Mouse (Mus musculus) midbrain, embryonic 12.5 days (tissue): Measurements from ENCODE around the gene AW549877. TPM values are rescaled to one million over a fixed set of nuclear protein-coding genes. Genes with fewer than 3 reads are reported as not detected.

Source experiments
- ATAC-seq: fragments of 200-750 bp; cut with Nextera tagmentation; 2 replicates; pipeline ENCODE4 v1.8.0; 2017; ENCODE audit warnings: low read depth, moderate TSS enrichment, moderate library complexity; ENCODE audit not compliant: low FRiP score
- H3K27ac ChIP-seq: fragments of 300-500 bp; sonication (generic); replicated peaks from 2 replicates; pipeline ENCODE4 v1.5.1; 2016; ENCODE audit warnings: mild to moderate bottlenecking
- H3K27me3 ChIP-seq: fragments of 300-500 bp; sonication (generic); 2 replicates; pipeline ENCODE4 v1.6.1; 2016; ENCODE audit warnings: mild to moderate bottlenecking
- H3K36me3 ChIP-seq: fragments of 300-500 bp; sonication (generic); 2 replicates; pipeline ENCODE4 v1.6.1; 2016
- H3K4me1 ChIP-seq: fragments of 300-500 bp; sonication (generic); 2 replicates; pipeline ENCODE4 v1.6.1; 2016
- H3K4me2 ChIP-seq: fragments of 300-500 bp; sonication (generic); replicated peaks from 2 replicates; pipeline ENCODE4 v1.6.1; 2016; ENCODE audit warnings: mild to moderate bottlenecking, moderate library complexity
- H3K4me3 ChIP-seq: fragments of 300-500 bp; sonication (generic); 2 replicates; pipeline ENCODE4 v1.5.1; 2016; ENCODE audit warnings: mild to moderate bottlenecking
- H3K9ac ChIP-seq: fragments of 300-500 bp; sonication (generic); replicated peaks from 2 replicates; pipeline ENCODE4 v1.6.1; 2016; ENCODE audit warnings: mild to moderate bottlenecking, moderate library complexity
- H3K9me3 ChIP-seq: fragments of 300-500 bp; sonication (generic); 2 replicates; pipeline ENCODE4 v1.6.1; 2016; ENCODE audit warnings: mild to moderate bottlenecking
- WGBS: fragments of 180-500 bp; shearing (Covaris S2); methylation state at CpG from one replicate; pipeline ENCODE4 v1.1.7; 2016; 5-methylcytosine and 5-hydroxymethylcytosine counted together
- polyA plus RNA-seq: library from polyadenylated mRNA; unstranded; fragments of >200 nt; fragmentation: Nextera tagmentation; extraction: Ambion mirVana; gene quantifications from 2 replicates; pipeline ENCODE4 v1.2.1, GENCODE M21; 2016

Gene AW549877
- polyA plus RNA-seq, 1 experiment from 2014 or later: 60.1 TPM

- no peak overlapping the region for H3K4me2 ChIP-seq
- no peaks in the 10 kb centered on the region for H3K36me3 ChIP-seq
- no peaks in the 10 kb centered on the region for H3K27me3 ChIP-seq
- H3K9ac ChIP-seq: no peak overlapping the region
- no peaks in the 10 kb centered on the region for H3K9me3 ChIP-seq
- peaks cover 13% of the 10 kb centered on the region for H3K4me1 ChIP-seq
- ATAC-seq: no peak
- H3K4me3 ChIP-seq: no peak overlapping the region
- 79% methylated on average over 13 of the region's 13 CpGs for WGBS
- no peak overlapping the region for H3K27ac ChIP-seq
Observed at GRCm38 (mm10) chr15:4024726-4025507, 29.4 kb upstream of the AW549877 start.

- ATAC-seq: no peak
- Histone ChIP-seq H3K4me3 (no peak overlapping the region), H3K27me3 (no peaks in the 10 kb centered on the region), H3K9ac (no peak overlapping the region), H3K4me1 (peaks cover 13% of the 10 kb centered on the region), H3K4me2 (no peak overlapping the region), H3K27ac (no peak overlapping the region), H3K9me3 (no peaks in the 10 kb centered on the region), H3K36me3 (no peaks in the 10 kb centered on the region)
- 91% methylated on average over 2 of the region's 2 CpGs for WGBS
Observed at GRCm38 (mm10) chr15:4023747-4024146, 28.2 kb upstream of the AW549877 start.

- H3K27me3 ChIP-seq: no peaks in the 10 kb centered on the region
- WGBS: 80% methylated on average over 4 of the region's 4 CpGs
- no peak overlapping the region for H3K4me3 ChIP-seq
- no peak overlapping the region for H3K9ac ChIP-seq
- H3K36me3 ChIP-seq: no peaks in the 10 kb centered on the region
- no peaks in the 10 kb centered on the region for H3K9me3 ChIP-seq
- H3K4me2 ChIP-seq: no peak overlapping the region
- no peak overlapping the region for H3K27ac ChIP-seq
- no peak for ATAC-seq
- peaks cover 2% of the 10 kb centered on the region for H3K4me1 ChIP-seq
Observed at GRCm38 (mm10) chr15:4020711-4021110, 25.2 kb upstream of the AW549877 start.

- H3K4me1 ChIP-seq: no peaks in the 10 kb centered on the region
- WGBS: 78% methylated on average over 2 of the region's 2 CpGs
- ATAC-seq: no peak
- no peaks in the 10 kb centered on the region for H3K36me3 ChIP-seq
- H3K27ac ChIP-seq: no peak overlapping the region
- no peaks in the 10 kb centered on the region for H3K9me3 ChIP-seq
- no peaks in the 10 kb centered on the region for H3K27me3 ChIP-seq
- no peak overlapping the region for H3K9ac ChIP-seq
- H3K4me2 ChIP-seq: no peak overlapping the region
- no peak overlapping the region for H3K4me3 ChIP-seq
Observed at GRCm38 (mm10) chr15:4013873-4014272, 18.3 kb upstream of the AW549877 start.

- H3K27ac ChIP-seq: no peak overlapping the region
- H3K4me3 ChIP-seq: no peak overlapping the region
- H3K9ac ChIP-seq: no peak overlapping the region
- H3K4me1 ChIP-seq: no peaks in the 10 kb centered on the region
- H3K36me3 ChIP-seq: no peaks in the 10 kb centered on the region
- ATAC-seq: no peak
- WGBS: 84% methylated on average over 2 of the region's 2 CpGs
- no peak overlapping the region for H3K4me2 ChIP-seq
- H3K27me3 ChIP-seq: no peaks in the 10 kb centered on the region
- peaks cover 7% of the 10 kb centered on the region for H3K9me3 ChIP-seq
Observed at GRCm38 (mm10) chr15:4000536-4000935, 5.0 kb upstream of the AW549877 start.

GRCm38 (mm10) chr15:3999144-3999543, 3.6 kb upstream of the AW549877 start:
- no peak for ATAC-seq
- H3K4me1 ChIP-seq: peaks cover 5% of the 10 kb centered on the region
- H3K9me3 ChIP-seq: no peaks in the 10 kb centered on the region
- H3K4me2 ChIP-seq: no peak overlapping the region
- no peak overlapping the region for H3K9ac ChIP-seq
- H3K4me3 ChIP-seq: no peak overlapping the region
- WGBS: 72% methylated on average over 2 of the region's 2 CpGs
- H3K36me3 ChIP-seq: no peaks in the 10 kb centered on the region
- no peak overlapping the region for H3K27ac ChIP-seq
- H3K27me3 ChIP-seq: no peaks in the 10 kb centered on the region

- peaks cover 7% of the 10 kb centered on the region for H3K36me3 ChIP-seq
- H3K4me1 ChIP-seq: peaks cover 11% of the 10 kb centered on the region
- 22% methylated on average over 14 of the region's 14 CpGs for WGBS
- peak overlapping the region; percentile 78 for H3K27ac ChIP-seq
- peak overlapping the region; percentile 69 for H3K4me3 ChIP-seq
- H3K9ac ChIP-seq: peak overlapping the region; percentile 52
- peak overlapping the region; percentile 66 for H3K4me2 ChIP-seq
- no peak; the same call in 1 of the 2 replicates for ATAC-seq
- H3K9me3 ChIP-seq: no peaks in the 10 kb centered on the region
- no peaks in the 10 kb centered on the region for H3K27me3 ChIP-seq
Observed at GRCm38 (mm10) chr15:3996267-3997010, 895 bp upstream of the AW549877 start.

- H3K36me3 ChIP-seq: peaks cover 19% of the 10 kb centered on the region
- ATAC-seq: no peak
- H3K27me3 ChIP-seq: no peaks in the 10 kb centered on the region
- H3K4me1 ChIP-seq: peaks cover 11% of the 10 kb centered on the region
- H3K9me3 ChIP-seq: no peaks in the 10 kb centered on the region
- peak overlapping the region; percentile 69 for H3K4me3 ChIP-seq
- H3K4me2 ChIP-seq: peak overlapping the region; percentile 66
- WGBS: 27% methylated on average over 14 of the region's 14 CpGs
- H3K9ac ChIP-seq: peak overlapping the region; percentile 81
- peak overlapping the region; percentile 94 for H3K27ac ChIP-seq
Observed at GRCm38 (mm10) chr15:3994852-3995447, 594 bp downstream of the AW549877 start.

GRCm38 (mm10) chr15:3987981-3988380, 7.6 kb downstream of the AW549877 start:
- ATAC-seq: no peak
- WGBS: 58% methylated on average over 2 of the region's 2 CpGs
- no peak overlapping the region for H3K27ac ChIP-seq
- H3K9me3 ChIP-seq: no peaks in the 10 kb centered on the region
- H3K4me3 ChIP-seq: no peak overlapping the region
- H3K27me3 ChIP-seq: no peaks in the 10 kb centered on the region
- no peak overlapping the region for H3K9ac ChIP-seq
- no peaks in the 10 kb centered on the region for H3K4me1 ChIP-seq
- no peak overlapping the region for H3K4me2 ChIP-seq
- H3K36me3 ChIP-seq: peaks cover 65% of the 10 kb centered on the region

- Histone ChIP-seq H3K9ac (no peak overlapping the region), H3K4me2 (no peak overlapping the region), H3K4me3 (no peak overlapping the region), H3K36me3 (peaks cover 46% of the 10 kb centered on the region), H3K27me3 (no peaks in the 10 kb centered on the region), H3K9me3 (no peaks in the 10 kb centered on the region), H3K27ac (no peak overlapping the region), H3K4me1 (no peaks in the 10 kb centered on the region)
- 92% methylated on average over 2 of the region's 2 CpGs for WGBS
- ATAC-seq: no peak
Observed at GRCm38 (mm10) chr15:3984876-3985275, 10.7 kb downstream of the AW549877 start.

GRCm38 (mm10) chr15:3982732-3983131, 12.8 kb downstream of the AW549877 start:
- H3K4me2 ChIP-seq: no peak overlapping the region
- H3K4me1 ChIP-seq: no peaks in the 10 kb centered on the region
- H3K27me3 ChIP-seq: no peaks in the 10 kb centered on the region
- no peaks in the 10 kb centered on the region for H3K9me3 ChIP-seq
- H3K27ac ChIP-seq: no peak overlapping the region
- peaks cover 30% of the 10 kb centered on the region for H3K36me3 ChIP-seq
- H3K9ac ChIP-seq: no peak overlapping the region
- 94% methylated on average over 5 of the region's 5 CpGs for WGBS
- no peak for ATAC-seq
- no peak overlapping the region for H3K4me3 ChIP-seq

GRCm38 (mm10) chr15:3979871-3980270, 15.7 kb downstream of the AW549877 start:
- Histone ChIP-seq H3K4me2 (peak overlapping the region; percentile 67), H3K27me3 (no peaks in the 10 kb centered on the region), H3K4me3 (no peak overlapping the region; the same call in 1 of the 2 replicates), H3K27ac (peak overlapping the region; percentile 96), H3K36me3 (peaks cover 11% of the 10 kb centered on the region; the same call in 1 of the 2 replicates), H3K9me3 (no peaks in the 10 kb centered on the region), H3K4me1 (no peaks in the 10 kb centered on the region), H3K9ac (no peak overlapping the region)
- WGBS: 92% methylated on average over 3 of the region's 3 CpGs
- ATAC-seq: no peak
